Mouse (Mus musculus): Measurements from ENCODE around the gene Zmiz1.

Gene Zmiz1

DNA sequence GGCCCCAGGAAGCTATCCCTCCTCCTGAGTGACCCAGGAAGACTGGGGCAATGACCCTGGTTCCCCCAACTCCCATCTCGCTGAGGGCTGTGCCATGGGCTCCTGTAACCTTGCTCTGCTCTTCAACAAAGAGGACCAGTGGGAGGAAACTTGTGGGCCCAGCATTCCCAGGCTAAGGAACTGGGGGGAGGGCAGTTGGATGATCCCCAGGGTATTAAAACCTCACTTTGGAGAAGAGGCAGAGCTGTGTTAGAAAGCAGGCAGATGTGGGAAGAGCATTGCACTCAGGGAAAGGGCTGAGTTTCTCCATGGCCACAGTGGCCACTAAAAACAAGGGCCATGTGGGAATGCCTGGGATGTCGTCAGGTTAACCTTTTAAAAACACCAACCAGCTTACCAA is 129.2 kb downstream of the Zmiz1 start:
- DNase-seq (ENCODE audit: low read depth, low spot score): no peak

DNA sequence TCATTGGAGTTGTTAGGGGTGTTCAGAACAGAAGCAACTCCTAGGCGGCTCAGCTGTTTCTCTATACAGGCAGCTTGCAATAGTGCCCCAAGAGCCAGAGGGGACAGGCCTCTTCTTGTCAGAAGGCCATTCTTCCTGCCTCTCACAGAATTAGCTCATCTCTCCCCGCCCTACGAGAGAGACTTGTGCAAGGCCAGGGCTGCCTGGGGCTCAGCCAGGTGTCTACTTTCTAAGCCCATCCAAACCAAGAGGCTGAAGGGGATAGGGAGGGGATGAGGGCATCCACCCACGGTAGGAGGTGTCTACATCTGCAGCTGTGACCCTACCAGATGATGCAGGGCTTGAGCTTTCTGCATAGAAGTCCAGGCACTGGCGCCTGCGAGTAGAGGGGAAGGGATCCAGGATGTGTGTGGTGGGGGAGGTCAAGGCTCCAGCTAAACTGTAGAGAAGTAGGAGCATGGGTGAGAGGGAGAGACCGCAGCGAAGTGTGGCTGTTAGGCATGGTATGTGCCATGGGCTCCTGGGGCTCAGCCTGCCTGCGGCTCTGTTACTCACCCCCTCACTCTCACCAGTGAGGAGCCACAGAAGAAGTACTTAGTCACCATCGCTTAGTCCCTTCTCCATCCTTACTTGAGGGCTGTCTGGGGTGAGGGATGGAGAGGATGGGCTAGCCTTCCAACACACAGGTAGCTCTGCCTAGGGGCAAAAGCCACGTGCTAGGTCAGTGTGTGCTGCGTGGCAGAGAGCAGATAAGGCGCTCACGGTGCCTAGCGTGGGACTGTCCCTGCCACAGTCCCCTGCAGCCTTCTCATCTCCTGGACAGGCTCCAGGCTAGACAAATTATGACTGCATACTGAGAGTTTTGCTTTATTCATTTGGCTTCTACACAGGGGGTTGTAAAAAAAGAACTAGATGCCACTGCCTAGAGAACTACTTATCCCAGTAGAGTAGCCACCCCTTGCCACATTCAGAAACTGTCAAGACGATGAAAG is 130.3 kb downstream of the Zmiz1 start:
- no peak for DNase-seq (ENCODE audit: low read depth, low spot score)

DNA sequence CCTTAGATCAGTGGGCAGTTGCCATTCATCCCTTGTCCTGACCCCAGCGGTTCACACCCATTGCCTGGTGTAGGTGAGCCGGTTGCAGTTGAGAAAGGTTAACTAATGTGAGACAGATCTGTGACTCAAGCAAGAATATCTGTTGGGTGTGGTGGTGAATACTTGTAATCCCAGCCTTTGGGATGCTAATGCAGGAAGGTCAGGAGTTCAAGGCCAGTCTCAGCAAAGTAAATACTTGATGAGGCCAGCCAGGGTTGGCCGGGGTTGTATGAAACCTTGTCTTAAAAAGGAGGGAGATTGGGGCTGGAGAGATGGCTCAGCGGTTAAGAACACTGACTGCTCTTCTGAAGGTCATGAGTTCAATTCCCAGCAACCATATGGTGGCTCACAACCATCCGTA is 132.0 kb downstream of the Zmiz1 start:
- no peak for DNase-seq (ENCODE audit: low read depth, low spot score)

DNA sequence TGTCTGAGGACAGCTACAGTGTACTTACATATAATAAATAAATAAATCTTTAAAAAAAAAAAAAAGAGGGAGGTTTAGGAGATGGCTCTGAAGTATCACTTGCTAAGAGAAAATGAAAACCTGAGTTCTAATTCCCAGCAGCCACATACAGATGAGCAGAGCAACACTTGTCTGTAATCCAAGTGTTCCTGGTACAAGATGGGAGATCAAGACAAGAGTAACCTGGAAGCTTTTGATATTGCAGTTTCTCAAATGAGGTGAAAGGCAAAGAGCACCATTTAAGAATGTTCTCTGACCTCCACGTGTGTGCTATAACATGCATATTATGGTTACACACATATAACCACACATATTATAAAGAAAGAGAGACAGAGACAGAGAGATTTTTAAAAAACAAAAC is 132.4 kb downstream of the Zmiz1 start:
- no peak for DNase-seq (ENCODE audit: low read depth, low spot score)

DNA sequence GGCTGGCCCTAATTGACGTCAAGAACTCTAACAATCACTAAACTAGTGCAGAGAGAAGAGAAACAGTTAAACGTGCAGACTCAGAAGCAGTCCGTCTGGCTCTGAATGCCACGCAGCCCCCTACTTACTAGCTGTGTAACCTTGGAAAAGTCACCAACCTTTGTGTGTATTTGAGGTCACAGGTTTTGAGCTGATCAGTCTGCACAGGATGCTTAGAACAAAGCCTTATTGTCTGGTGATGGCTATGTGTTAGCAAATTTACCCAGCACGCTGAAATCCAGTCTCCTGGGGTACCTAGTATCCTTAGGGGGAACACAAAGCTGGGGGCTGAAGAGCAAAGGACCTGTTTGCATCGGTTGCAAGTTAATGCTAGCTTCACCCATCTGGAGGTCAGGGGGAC is 133.5 kb downstream of the Zmiz1 start:
- DNase-seq (ENCODE audit: low read depth, low spot score): no peak

DNA sequence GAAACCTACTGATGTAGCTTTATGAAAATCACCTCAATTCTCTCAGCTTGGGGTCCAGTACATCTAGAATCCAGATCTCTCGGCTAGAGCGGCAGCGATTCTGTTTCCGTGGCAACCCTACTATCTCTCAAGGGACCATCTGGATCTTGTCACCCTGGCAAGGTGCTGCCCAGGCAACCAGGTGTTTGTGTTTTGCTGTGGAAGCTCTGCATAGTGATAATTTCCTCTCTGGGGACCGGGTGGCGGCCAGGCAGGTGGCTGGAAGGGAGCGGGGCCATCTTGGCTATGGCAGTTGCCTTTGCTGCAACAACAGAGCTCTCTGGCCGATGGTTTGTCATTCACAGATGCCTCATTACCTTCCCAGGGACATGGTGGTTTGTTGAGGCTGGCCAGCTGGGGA is 134.9 kb downstream of the Zmiz1 start:
- DNase-seq (ENCODE audit: low read depth, low spot score): peak; percentile 22

DNA sequence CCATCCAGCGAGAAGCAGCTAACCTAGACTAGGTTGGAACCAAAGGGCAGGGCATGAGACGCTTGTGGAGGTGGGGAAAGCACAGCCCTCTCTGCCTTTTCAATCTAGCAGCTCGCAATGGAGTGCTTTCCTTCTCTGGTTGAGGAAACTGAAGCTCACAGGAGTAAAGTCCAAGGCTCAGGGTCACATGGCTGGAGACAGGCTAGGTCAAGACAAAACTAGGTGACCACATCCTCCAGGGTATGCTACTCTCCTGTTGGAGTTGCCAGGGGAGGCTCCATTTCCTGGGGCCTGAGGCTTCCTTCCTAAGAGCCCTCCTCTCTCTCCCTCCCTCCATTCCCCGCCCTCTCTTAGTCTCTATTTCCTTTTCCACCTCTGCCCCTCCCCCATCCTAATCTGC is 135.6 kb downstream of the Zmiz1 start:
- DNase-seq (ENCODE audit: low read depth, low spot score): peak; percentile 25

DNA sequence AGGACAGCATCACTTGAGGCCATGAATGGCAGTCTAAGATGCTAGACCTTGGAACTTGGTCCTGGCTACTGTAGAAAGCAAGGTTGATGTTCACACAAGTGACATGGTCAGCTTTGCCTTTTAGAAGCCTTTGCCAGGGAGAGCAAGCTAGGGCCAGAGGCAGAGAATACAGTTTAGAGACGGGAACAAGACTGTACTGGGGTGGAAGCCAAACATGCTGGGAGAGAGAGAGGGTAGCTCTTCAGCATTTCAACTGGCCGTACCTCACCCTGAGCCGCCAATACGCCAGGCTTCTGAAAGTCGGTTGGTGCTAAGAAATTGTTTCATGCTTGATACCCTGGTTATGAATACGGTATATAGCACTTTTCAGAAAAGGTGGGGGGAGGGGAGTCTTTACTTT is 140.0 kb downstream of the Zmiz1 start:
- DNase-seq (ENCODE audit: low read depth, low spot score): no peak

DNA sequence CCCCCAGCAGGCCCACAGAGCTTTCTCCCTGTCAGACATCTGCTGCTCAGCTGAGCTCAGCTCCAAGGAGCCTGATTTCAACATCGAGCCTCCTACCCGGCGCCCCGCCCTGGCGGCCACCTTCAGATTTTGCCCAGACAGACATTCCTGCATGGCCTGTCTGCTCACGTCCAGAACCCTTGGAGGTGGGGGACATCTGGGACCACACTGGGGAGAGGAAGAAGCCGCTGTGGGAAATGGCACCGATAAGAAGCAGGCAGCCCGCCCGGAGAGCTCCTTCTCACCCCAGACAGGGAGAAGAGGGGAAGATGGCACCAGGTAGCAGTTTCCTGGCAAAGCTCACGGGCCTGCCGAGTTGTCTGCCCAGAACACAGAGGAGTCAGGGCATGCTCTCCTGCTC is 140.9 kb downstream of the Zmiz1 start:
- no peak for DNase-seq (ENCODE audit: low read depth, low spot score)

DNA sequence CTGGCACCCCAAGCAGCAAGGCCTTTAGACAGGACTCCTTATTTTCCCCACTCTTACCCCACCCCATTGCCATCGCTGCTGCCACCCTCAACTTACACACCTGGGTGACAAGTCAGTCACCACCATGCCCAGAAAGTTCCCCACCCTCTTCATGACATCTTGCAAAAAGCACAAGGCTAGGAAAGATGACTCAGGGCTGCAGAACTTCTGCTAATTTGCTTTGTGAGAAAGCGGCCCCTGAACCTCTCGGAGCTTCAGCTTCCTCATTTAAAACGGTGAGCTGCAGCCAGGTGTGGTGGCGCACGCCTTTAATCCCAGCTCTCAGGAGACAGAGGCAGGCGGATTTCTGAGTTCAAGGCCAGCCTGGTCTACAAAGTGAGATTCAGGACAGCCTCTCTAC is 141.4 kb downstream of the Zmiz1 start:
- DNase-seq (ENCODE audit: low read depth, low spot score): no peak

DNA sequence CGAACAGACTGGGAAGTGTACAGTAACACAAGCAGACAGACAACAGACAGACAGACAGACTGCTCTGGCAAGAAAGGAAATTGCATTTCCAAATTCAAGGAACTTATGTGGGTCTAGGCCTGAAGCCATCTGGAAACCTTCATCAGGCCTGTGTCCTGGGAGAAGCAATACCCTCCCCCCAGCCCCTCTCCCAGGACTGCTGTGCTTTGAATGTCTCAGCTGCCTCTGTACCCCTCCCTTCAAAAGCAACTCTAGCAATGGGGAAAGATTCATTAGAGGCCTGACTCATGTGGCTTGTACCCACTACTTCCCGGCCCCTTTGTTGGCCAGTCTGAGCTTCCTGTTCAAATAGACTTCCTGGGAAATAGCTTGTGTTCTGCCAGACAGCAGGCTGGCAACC is 142.0 kb downstream of the Zmiz1 start:
- DNase-seq (ENCODE audit: low read depth, low spot score): no peak

DNA sequence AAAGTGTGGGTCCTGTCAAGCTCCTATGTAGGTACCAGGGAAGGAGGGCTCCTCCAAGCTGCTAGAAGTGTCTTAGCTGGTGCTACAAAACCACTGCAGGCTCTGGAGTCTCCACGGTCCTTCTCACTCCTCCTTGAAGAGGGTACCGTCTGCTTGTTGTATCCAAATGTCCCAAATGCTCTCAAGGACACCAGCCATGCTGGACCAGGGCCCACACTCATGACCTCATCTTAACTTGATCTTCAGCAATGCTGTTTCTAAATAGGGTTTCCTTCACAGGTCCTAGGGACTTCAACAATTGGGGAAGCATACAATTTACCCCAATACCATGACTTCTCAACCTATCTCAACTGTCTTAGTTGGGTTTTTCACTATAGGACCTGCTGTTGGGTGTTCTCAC is 143.0 kb downstream of the Zmiz1 start:
- no peak for DNase-seq (ENCODE audit: low read depth, low spot score)

DNA sequence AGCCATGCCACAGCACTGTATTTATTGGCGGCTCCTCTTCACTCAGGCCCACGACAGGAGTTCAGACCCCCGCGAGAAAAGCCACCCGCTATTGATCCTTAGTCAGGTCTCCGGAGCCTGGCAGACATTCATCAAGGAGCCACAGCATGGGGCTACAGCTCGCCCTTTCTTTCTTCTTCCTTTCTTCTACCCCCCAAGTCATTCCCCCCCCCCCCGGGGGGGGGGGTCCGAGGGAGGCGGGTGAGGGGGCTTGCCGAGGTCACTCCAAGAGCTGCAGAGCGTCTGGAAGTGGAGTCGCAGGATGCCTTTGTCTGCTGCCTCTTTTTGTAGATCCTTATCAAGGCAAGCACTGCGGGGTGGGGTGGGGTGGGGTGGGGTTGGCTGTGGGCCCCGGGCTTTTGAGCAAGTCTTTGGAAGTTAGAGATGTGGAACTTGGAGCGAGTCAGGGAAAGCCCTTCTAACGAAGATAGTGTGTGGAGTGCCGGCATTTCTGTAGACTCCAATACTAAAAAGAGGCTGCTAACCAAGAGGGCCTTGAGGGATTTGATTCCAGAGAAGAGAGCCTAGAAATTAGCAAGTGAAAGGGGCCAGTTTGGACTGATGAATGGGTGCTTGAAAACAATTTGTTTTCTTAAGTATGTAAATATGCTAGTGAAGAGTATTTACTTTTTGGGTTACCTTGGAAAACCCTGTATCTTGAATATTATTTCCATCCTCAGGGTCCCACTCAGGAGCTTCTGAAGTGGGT is 145.6 kb downstream of the Zmiz1 start:
- no peak for DNase-seq (ENCODE audit: low read depth, low spot score)

DNA sequence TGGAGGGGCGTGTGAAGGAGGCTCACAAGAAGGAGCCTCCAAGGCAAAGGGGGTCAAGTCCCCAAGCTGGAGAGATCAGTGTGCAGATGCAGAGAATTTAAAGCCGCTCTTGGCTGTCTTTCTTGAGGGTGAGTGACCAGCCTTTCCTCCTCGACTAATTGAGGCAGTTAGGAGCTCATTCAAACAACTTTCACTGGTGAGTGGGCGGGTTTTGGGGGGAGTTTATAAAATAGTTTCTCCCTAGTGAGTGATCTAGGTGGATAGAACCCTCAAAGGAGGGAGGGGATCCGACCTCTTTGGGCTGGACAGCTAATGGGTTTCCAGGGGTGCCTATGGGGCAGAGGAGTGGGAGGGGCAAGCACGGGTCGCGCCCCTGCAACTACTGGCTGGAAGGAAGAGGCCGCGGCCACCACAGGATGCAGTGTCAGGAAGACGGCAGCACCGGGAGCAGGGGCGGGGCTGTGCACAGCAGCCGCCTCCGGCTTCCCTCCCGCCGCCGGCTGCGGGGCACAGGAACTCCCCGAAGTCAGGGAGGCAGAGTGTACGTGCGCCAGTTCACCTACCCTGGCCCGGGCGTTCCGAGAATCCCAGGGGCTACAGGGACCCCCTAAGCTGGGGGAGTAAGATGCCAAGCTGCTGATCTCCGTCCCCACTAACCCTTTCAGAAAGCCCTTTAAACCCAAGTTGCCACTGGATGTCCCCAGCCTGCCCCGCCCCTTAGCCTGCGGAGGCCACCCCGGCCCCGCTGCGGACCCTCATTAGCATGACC is 147.6 kb downstream of the Zmiz1 start:
- peak; percentile 79 for DNase-seq (ENCODE audit: low read depth, low spot score)

DNA sequence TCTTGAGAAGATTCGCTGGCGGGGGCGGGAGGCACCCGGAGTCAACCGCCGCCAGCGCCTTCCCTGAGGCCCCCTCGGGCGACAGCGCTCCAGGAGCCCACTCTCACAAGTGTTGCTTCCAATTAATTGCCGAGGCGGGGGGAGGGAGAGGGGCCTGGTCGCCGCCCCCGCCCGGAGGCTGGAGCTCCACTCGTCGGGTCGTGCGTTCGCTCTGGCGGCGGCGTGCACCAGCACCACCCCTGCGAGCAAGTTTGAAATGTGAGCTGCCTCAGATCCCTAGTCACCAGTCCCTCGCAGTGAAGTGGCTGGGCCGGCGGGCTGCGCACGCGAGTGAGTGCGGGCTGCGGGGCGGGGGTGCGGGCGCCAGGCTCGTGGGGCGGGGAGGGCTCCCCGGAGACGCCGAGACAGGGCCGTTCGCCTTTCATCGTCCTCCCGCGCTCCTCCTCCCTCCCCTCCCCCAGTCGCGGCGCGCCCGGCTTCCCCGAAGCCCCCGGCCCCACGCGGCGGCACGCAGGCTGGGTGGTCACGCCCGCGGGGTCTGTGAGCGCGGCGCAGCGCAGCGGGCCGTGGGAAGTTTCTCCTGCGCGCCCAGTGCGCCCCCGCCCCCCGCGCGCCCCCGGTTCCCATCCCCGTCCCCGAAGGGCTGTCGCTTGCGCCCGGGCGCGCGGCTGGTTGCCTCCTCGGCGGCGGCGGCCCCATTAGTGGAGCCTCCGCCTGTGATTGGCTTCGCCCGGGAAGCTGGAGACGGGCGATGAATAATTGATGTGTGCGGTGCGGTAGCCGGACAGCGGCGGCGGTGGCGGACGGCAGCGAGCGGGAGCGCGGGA is 148.4 kb downstream of the Zmiz1 start:
- DNase-seq (ENCODE audit: low read depth, low spot score): peak; percentile 63

DNA sequence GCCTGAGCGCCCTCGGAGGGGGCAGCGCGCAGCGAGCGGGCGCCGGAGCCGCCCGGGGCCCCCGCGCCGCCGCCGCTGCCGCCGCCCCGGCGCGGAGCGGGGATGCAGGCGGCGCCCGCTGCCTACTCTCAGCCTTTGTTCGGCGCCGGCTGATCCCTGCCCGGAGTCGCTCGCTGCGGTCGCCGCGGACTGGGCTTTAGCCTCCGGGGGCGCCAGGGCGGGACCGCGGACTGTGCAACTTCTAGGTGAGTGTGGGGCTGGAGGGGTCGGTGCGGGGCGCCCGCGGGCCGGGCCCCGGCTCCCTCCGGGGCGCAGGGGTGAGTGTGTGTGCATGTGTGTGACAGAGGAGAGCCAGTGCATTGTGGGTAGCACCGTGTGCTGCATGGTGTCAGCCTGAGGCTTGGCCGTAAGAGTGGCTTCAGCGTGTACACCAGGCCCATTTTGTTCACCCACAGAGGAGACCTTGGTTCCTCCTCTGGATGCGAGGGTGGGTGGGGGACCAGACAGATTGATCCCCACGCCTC is 149.0 kb downstream of the Zmiz1 start:
- DNase-seq (ENCODE audit: low read depth, low spot score): peak; percentile 77

DNA sequence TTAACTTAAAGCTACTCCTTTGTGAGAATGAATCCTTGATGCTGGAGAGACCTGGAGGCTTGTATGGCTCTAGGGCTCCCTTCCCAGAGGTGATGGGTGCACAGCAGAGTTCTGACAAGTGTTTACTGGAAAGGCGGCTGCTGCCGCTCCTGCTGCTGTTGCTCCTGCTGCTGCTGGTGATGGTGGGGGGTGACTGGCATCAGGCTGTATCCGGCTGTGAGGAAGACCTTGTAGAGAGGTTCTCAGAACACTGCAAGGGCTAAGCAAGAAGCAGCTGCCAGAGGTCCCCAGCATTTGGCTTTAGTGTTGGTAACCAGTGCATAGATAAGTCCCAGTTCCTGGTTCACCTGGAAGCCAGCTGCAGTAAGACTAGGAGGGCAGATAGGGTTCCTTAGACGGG is 149.6 kb downstream of the Zmiz1 start:
- peak; percentile 33 for DNase-seq (ENCODE audit: low read depth, low spot score)

DNA sequence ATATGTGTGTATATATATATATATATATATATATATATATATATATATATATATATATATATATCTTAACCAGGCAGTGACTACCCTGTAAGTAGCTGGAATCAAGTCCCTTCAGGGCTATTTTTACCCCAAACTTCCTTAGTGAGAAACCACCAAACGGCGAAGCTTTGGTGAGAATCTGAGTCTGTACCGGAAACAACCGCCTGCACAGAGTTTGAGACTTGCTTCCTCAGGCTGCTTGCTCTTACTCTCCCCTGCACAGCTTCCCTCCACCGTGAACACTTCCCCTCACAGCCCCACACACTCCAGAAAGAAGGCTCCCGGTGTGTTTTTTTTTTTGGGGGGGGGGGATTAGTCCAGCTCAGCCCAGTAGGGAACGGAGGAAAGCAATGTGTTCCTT is 150.4 kb downstream of the Zmiz1 start:
- peak; percentile 72 for DNase-seq (ENCODE audit: low read depth, low spot score)

DNA sequence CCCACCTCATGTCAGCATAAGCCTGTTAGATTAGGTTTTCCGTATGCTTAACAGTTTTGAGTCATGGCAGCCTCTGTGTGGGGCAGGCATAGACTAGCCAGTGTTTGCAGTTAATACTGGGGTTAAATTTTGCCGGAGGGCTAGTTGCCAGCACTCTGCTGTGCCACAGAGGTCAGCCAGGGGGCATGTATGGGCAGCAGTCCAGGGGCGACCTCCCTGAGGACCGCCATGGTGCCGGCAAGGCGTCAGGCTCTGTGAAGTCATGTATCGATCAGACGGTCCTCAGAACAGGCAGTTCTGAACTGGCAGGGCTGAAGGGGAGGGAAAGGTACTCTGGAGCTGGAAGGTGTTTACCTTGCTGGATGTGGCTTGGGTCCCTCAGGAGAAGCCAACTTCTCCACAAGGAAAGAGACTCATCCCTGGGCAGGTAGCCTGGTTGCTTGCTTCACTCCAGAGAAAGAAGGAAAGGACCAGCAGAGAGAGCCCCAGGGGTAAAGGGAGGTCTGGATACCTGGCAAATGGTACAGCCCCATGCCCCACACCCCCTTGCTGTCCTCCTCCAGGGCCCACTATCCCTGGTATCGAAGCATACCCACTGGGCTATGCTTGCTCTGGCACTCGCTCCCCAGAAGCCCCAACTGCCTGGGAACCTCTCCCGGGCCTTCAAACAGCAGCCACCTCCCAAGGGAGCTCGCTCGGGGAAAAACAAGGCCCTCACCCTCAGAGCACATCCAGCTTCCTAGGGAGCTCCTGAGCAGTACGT is 151.6 kb downstream of the Zmiz1 start:
- DNase-seq (ENCODE audit: low read depth, low spot score): no peak

DNA sequence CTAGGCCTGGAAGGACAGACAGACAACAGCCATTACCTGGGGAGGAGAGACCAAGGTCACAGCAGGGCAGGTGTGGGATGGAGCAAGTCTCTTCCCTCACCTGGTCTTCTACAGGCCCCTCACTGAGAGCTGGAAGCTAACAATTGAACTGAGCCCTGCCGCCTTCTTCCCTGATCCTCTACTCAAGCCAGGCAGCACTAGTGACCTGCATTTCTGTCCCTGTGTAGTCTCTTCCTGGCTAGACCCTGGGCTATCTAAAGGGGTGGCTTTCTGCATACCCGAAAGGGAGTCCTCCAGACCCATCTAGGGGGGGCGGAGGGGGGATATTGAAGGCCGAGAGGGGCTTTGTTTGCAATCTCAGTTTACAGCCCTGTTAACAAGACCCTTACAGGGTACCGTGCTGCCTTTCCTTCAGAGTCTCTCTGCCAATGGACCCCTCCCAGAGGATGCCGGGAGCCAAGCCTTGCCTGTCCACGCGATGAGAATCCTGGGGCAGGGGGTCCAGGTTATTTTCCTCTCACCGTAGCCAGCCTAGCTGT is 152.2 kb downstream of the Zmiz1 start:
- DNase-seq (ENCODE audit: low read depth, low spot score): no peak

Data from CD4-positive, CD25-positive, alpha-beta regulatory T cell, adult 2 months (primary cell).